18 mouse cellular contexts compared by ENCODE assay signal in the genomic region with DNA sequence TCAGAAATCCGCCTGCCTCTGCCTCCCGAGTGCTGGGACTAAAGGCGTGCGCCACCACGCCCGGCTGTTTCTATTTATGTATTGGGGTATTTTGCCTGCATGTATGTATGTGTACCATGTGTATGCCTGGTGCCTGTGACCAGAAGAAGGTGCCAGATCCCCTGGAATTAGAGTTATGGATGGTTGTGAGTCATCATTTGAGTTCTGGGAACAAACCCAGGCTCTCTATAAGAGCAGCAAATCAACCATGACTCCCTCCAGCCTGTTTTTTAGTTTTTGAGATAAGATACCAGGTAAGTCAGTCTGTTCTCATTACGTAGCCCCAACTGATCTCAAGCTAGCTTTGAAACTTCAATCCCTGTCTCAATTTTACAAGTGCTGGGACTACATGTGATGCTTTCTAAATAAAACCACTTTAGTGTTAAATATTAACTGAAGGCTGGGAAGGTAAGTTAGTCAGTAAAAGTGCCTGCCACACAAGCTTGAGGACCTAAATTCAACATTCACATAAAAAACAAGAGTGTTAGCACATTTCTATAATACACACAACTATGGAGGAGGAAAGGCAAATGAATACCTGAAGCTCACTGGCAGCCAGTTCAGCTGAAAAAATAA. TPM values are rescaled to one million over a fixed set of nuclear protein-coding genes. Genes with fewer than 3 reads are reported as not detected.
DNase-seq lines count a peak whose midpoint lies in the region; ATAC-seq and TF ChIP-seq lines count a peak whose summit lies in the region.
"Had no signal": no experiment of that assay in that cellular context is flagged by ENCODE, and none has a peak within 500 bp of the region (broad histone marks: within the 10 kb centered on the region; RNA-seq: fewer than 3 reads in every experiment).

No protein-coding gene starts in this region.

- no peaks in the 10 kb centered on the region for H3K36me3 ChIP-seq in kidney, postnatal 0 days (ENCODE audit: insufficient read depth, low read length)
- H3K36me3 ChIP-seq in midbrain, embryonic 11.5 days (ENCODE audit: control insufficient read depth, insufficient read depth, low read length): no peaks in the 10 kb centered on the region
- no peaks in the 10 kb centered on the region for H3K36me3 ChIP-seq in midbrain, embryonic 14.5 days (ENCODE audit: control insufficient read depth, insufficient read depth, low read length)
- H3K36me3 ChIP-seq: heart, embryonic 13.5 days; hindbrain, embryonic 15.5 days had no signal

- H3K4me1 ChIP-seq in kidney, postnatal 0 days (replicated peaks; ENCODE audit: insufficient read depth, low read length): no peaks in the 10 kb centered on the region
- no peaks in the 10 kb centered on the region for H3K4me1 ChIP-seq in midbrain, embryonic 11.5 days (ENCODE audit: control insufficient read depth, insufficient read depth, low read length)
- no peaks in the 10 kb centered on the region for H3K4me1 ChIP-seq in midbrain, embryonic 14.5 days (ENCODE audit: control insufficient read depth, insufficient read depth, low read length)
- H3K4me1 ChIP-seq: embryonic facial prominence, embryonic 10.5 days; forebrain, embryonic 13.5 days; heart, embryonic 13.5 days; hindbrain, embryonic 15.5 days had no signal

- no peak overlapping the region for H3K27ac ChIP-seq in kidney, postnatal 0 days
- H3K27ac ChIP-seq in midbrain, embryonic 11.5 days (ENCODE audit: low read depth, low read length): no peak overlapping the region
- H3K27ac ChIP-seq in midbrain, embryonic 14.5 days (replicated peaks; ENCODE audit: low read depth, low read length): no peak overlapping the region
- H3K27ac ChIP-seq: embryonic facial prominence, embryonic 10.5 days; forebrain, embryonic 13.5 days; heart, embryonic 13.5 days; hindbrain, embryonic 15.5 days had no signal

- H3K27me3 ChIP-seq in kidney, postnatal 0 days (ENCODE audit: insufficient read depth, low read length): no peaks in the 10 kb centered on the region
- no peaks in the 10 kb centered on the region for H3K27me3 ChIP-seq in midbrain, embryonic 11.5 days (ENCODE audit: control insufficient read depth, insufficient read depth, low read length)
- no peaks in the 10 kb centered on the region for H3K27me3 ChIP-seq in midbrain, embryonic 14.5 days (ENCODE audit: control insufficient read depth, insufficient read depth, low read length)
- H3K27me3 ChIP-seq: CH12.LX; forebrain, embryonic 13.5 days; heart, embryonic 13.5 days; hindbrain, embryonic 15.5 days had no signal

- no peak overlapping the region for H3K9ac ChIP-seq in kidney, postnatal 0 days (ENCODE audit: low read depth, low read length)
- no peak overlapping the region for H3K9ac ChIP-seq in midbrain, embryonic 11.5 days (ENCODE audit: low read length)
- H3K9ac ChIP-seq in midbrain, embryonic 14.5 days (replicated peaks; ENCODE audit: low read length): no peak overlapping the region
- H3K9ac ChIP-seq: forebrain, embryonic 13.5 days; forebrain, postnatal 0 days; heart, embryonic 13.5 days; hindbrain, embryonic 15.5 days had no signal

- no peak for TF ChIP-seq CTCF in kidney, postnatal 0 days (IDR thresholded peaks at IDR 0.05; ENCODE audit: low read depth)

- no peak overlapping the region for H3K4me2 ChIP-seq in kidney, postnatal 0 days (ENCODE audit: low read length)
- H3K4me2 ChIP-seq in midbrain, embryonic 11.5 days: no peak overlapping the region
- no peak overlapping the region for H3K4me2 ChIP-seq in midbrain, embryonic 14.5 days (ENCODE audit: low read length)
- H3K4me2 ChIP-seq: forebrain, embryonic 13.5 days; heart, embryonic 13.5 days; hindbrain, embryonic 15.5 days had no signal

- no peak overlapping the region for H3K4me3 ChIP-seq in kidney, postnatal 0 days (replicated peaks; ENCODE audit: low read depth, low read length)
- H3K4me3 ChIP-seq in midbrain, embryonic 11.5 days (ENCODE audit: low read depth, low read length): no peak overlapping the region
- no peak overlapping the region for H3K4me3 ChIP-seq in midbrain, embryonic 14.5 days (replicated peaks; ENCODE audit: low read depth, low read length)
- H3K4me3 ChIP-seq: embryonic facial prominence, embryonic 10.5 days; forebrain, embryonic 13.5 days; heart, embryonic 13.5 days; hindbrain, embryonic 15.5 days had no signal

- ATAC-seq in frontal cortex, adult (ENCODE audit: low TSS enrichment): peak; percentile 55
- ATAC-seq in kidney, postnatal 0 days (replicated peaks; ENCODE audit: low FRiP score, low read depth): no peak
- ATAC-seq in midbrain, embryonic 11.5 days (ENCODE audit: low FRiP score): no peak
- ATAC-seq in midbrain, embryonic 14.5 days (ENCODE audit: low FRiP score, low TSS enrichment): no peak
- ATAC-seq: forebrain, embryonic 13.5 days; forebrain, postnatal 0 days had no signal

- peak; percentile 30 for DNase-seq in adrenal gland, adult 2 months
- DNase-seq in adrenal gland, postnatal 10 days: no peak
- DNase-seq in frontal cortex, adult 2 months (ENCODE audit: extremely low spot score in 1 of 2, low spot score in 1 of 2): no peak
- DNase-seq in kidney, postnatal 0 days (ENCODE audit: low spot score): peak; percentile 8
- DNase-seq in kidney, postnatal 10 days: no peak
- DNase-seq in midbrain, embryonic 11.5 days (ENCODE audit: low spot score, missing footprints): peak; percentile 10
- DNase-seq in midbrain, embryonic 14.5 days: no peak
- DNase-seq: adrenal gland, adult 8-10 months; forebrain, postnatal 0 days; gastrocnemius, postnatal 36 days; heart, adult 11 months; heart, postnatal 36 days had no signal

- 91% methylated on average over 7 of the region's 7 CpGs for WGBS in kidney, postnatal 0 days
- 98% methylated on average over 7 of the region's 7 CpGs for WGBS in midbrain, embryonic 11.5 days
- 96% methylated on average over 7 of the region's 7 CpGs for WGBS in midbrain, embryonic 14.5 days

- H3K9me3 ChIP-seq in kidney, postnatal 0 days (replicated peaks; ENCODE audit: low read length): no peaks in the 10 kb centered on the region
- H3K9me3 ChIP-seq in midbrain, embryonic 11.5 days (ENCODE audit: control insufficient read depth, low read length): no peaks in the 10 kb centered on the region
- no peaks in the 10 kb centered on the region for H3K9me3 ChIP-seq in midbrain, embryonic 14.5 days (ENCODE audit: control insufficient read depth, low read length)
- H3K9me3 ChIP-seq: embryonic facial prominence, embryonic 10.5 days; forebrain, embryonic 13.5 days; heart, embryonic 13.5 days; hindbrain, embryonic 15.5 days had no signal

RNA-seq across cellular contexts. Expression of a gene that starts 21.4 kb away (rescaled TPM):
- total RNA-seq in adrenal gland, adult 2 months (2021): 10 to 100 TPM; 57.0 to 61.7 TPM
- polyA plus RNA-seq in adrenal gland, adult 2 months (2012; rRNA removed): 1.5 TPM in 2 replicates
- 10 to 100 TPM; 33.9 to 38.9 TPM for total RNA-seq in adrenal gland, postnatal 10 days (2021)
- 75.6 and 75.7 TPM in 2 replicates for polyA plus RNA-seq in frontal cortex, adult 2 months (2012; rRNA removed)
- polyA plus RNA-seq in kidney, postnatal 0 days (2015; fragmentation: Nextera tagmentation; extraction: Ambion mirVana): 39.4 and 42.0 TPM in 2 replicates
- polyA plus RNA-seq in midbrain, embryonic 11.5 days (2014; fragmentation: Nextera tagmentation; extraction: Ambion mirVana): 105 TPM in 2 replicates
- 134 and 155 TPM in 2 replicates for polyA plus RNA-seq in midbrain, embryonic 14.5 days (2014; fragmentation: Nextera tagmentation; extraction: Ambion mirVana)

Comparison
In these comparisons a context has a peak if more than half of its experiments do, and no peak if none do; other contexts are left out.
1. DNase-seq: peak in adrenal gland, adult 2 months (single experiment), kidney, postnatal 0 days (single experiment) and midbrain, embryonic 11.5 days (single experiment); none in adrenal gland, postnatal 10 days (single experiment), frontal cortex, adult 2 months (0 of 2), kidney, postnatal 10 days (single experiment) and midbrain, embryonic 14.5 days (single experiment).
2. RNA of a gene that starts 21.4 kb away (polyA plus RNA-seq): 134 to 155 TPM in midbrain, embryonic 14.5 days, 105 TPM in midbrain, embryonic 11.5 days, 75.6 to 75.7 TPM in frontal cortex, adult 2 months and 39.4 to 42.0 TPM in kidney, postnatal 0 days; 1.5 TPM in adrenal gland, adult 2 months; every median in the first group is over 10 times any median in the second.